Mouse (Mus musculus): ENCODE results near the gene Gm4871. TPM values are rescaled to one million over a fixed set of nuclear protein-coding genes. Genes with fewer than 3 reads are reported as not detected.
"Not testable (repeated sequence)": the region's sequence is repeated elsewhere in the genome, so short reads cannot be mapped to it uniquely, and the experiment has no call there.

Gm4871 gene
- polyA plus RNA-seq, 1 experiment = not detected

DNA sequence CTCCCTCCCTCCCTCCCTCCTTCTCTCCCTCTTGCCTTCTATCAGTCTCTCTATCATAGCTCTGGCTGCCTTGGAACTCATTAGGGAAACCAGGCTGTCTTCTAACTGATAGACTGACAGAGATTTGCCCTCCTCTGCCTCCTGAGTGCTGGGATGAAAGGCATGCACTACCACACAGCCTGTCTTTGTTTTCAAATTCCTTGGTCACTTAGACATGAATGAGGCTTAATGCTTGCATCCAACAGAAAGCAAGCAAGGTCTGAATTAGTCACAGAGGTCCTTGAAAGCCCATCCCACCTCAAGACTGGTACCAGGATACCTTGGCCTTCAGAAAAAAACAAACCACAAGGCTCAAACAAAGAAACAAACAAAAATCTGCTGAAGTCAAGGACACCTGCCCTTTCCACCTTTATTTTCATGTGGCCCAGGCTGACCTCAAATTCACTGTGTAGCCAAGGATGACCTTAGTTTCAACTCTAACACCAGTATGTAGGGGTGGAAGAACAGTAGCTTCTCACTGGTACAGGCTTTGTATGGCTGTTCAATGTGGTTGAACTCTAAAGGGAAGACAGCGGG is 32.3 kb upstream of the Gm4871 start:
- Histone ChIP-seq H3K27me3 (ENCODE audit: control insufficient read depth, insufficient read depth, low read length) (no peaks in the 10 kb centered on the region), H3K27ac (ENCODE audit: control insufficient read depth, insufficient read depth, low read length) (no peak overlapping the region), H3K4me3 (ENCODE audit: control insufficient read depth, insufficient read depth, low read length) (no peak overlapping the region), H3K36me3 (ENCODE audit: control insufficient read depth, insufficient read depth, low read length) (no peaks in the 10 kb centered on the region), H3K4me1 (replicated peaks; ENCODE audit: control insufficient read depth, insufficient read depth, low read length) (no peaks in the 10 kb centered on the region)
- WGBS = 88% methylated on average over 1 of the region's 1 CpGs
- TF ChIP-seq CTCF (IDR thresholded peaks at IDR 0.05; ENCODE audit: borderline replicate concordance, control insufficient read depth, extremely low read depth, insufficient read depth, low read length, poor library complexity) (no peak), POLR2A (IDR thresholded peaks at IDR 0.05; ENCODE audit: control insufficient read depth, extremely low read depth, insufficient read depth, low read length, poor library complexity) (no peak)
- no peak for DNase-seq

DNA sequence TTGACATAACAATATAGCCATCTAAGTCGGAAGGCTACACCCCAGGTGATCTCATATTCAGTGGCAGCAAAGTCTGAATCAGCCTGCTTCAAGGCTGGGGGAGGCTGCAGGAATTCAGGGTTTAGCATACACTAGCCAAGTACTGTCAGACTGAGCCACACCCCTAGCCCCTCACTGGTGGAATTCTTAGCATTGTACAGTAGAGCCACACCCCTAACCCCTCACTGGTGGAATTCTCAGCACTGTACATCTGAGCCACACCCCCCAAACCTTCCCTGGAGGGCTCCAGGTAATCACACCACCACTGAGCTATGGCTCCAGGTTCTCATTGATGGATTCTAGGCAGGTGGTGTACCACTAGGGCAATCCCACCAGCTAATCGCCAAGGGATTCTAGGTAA is 27.0 kb upstream of the Gm4871 start:
- Histone ChIP-seq H3K4me3 (ENCODE audit: control insufficient read depth, insufficient read depth, low read length) (no peak overlapping the region), H3K4me1 (replicated peaks; ENCODE audit: control insufficient read depth, insufficient read depth, low read length) (no peaks in the 10 kb centered on the region), H3K27me3 (ENCODE audit: control insufficient read depth, insufficient read depth, low read length) (no peaks in the 10 kb centered on the region), H3K27ac (ENCODE audit: control insufficient read depth, insufficient read depth, low read length) (no peak overlapping the region), H3K36me3 (ENCODE audit: control insufficient read depth, insufficient read depth, low read length) (no peaks in the 10 kb centered on the region)
- WGBS = 96% methylated on average over 2 of the region's 2 CpGs
- no peak for DNase-seq
- TF ChIP-seq CTCF (IDR thresholded peaks at IDR 0.05; ENCODE audit: borderline replicate concordance, control insufficient read depth, extremely low read depth, insufficient read depth, low read length, poor library complexity) (no peak), POLR2A (IDR thresholded peaks at IDR 0.05; ENCODE audit: control insufficient read depth, extremely low read depth, insufficient read depth, low read length, poor library complexity) (no peak)

DNA sequence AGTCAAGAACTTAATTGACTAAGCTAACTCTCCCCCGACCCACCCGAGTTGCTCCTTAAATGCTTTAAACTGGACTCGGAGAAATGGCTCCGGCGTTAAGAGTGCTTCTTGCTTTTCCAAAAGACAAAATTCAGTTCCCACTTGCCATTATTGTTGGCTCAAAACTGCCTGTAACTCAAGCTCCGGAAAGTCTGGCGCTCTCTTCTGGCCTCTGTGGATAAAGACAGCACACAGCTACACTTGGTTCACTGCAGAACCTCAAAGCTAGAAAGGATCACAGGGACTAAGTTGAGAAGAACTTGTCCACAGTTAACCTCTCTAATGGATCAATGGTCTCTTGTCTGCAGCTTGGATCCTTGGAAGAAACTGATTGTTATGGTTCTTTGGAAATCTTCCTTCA is 26.2 kb upstream of the Gm4871 start:
- 96% methylated on average over 7 of the region's 7 CpGs for WGBS

GRCm38 (mm10) chr5:145057907-145058306 is 25.4 kb upstream of the Gm4871 start:
- Histone ChIP-seq H3K27me3 (ENCODE audit: control insufficient read depth, insufficient read depth, low read length) (no peaks in the 10 kb centered on the region), H3K4me1 (replicated peaks; ENCODE audit: control insufficient read depth, insufficient read depth, low read length) (no peaks in the 10 kb centered on the region), H3K36me3 (ENCODE audit: control insufficient read depth, insufficient read depth, low read length) (no peaks in the 10 kb centered on the region), H3K4me3 (ENCODE audit: control insufficient read depth, insufficient read depth, low read length) (no peak overlapping the region), H3K27ac (ENCODE audit: control insufficient read depth, insufficient read depth, low read length) (no peak overlapping the region)
- no peak for TF ChIP-seq CTCF (IDR thresholded peaks at IDR 0.05; ENCODE audit: borderline replicate concordance, control insufficient read depth, extremely low read depth, insufficient read depth, low read length, poor library complexity)
- TF ChIP-seq POLR2A (IDR thresholded peaks at IDR 0.05; ENCODE audit: control insufficient read depth, extremely low read depth, insufficient read depth, low read length, poor library complexity) = no peak
- 91% methylated on average over 8 of the region's 8 CpGs for WGBS
- DNase-seq = no peak

More for the DNA sequence above, 26.2 kb upstream of the Gm4871 start:
- DNase-seq = no peak
- TF ChIP-seq POLR2A (IDR thresholded peaks at IDR 0.05; ENCODE audit: control insufficient read depth, extremely low read depth, insufficient read depth, low read length, poor library complexity) = no peak
- TF ChIP-seq CTCF (IDR thresholded peaks at IDR 0.05; ENCODE audit: borderline replicate concordance, control insufficient read depth, extremely low read depth, insufficient read depth, low read length, poor library complexity) = no peak
- H3K27ac ChIP-seq (ENCODE audit: control insufficient read depth, insufficient read depth, low read length) = no peak overlapping the region
- H3K27me3 ChIP-seq (ENCODE audit: control insufficient read depth, insufficient read depth, low read length) = no peaks in the 10 kb centered on the region
- H3K4me3 ChIP-seq (ENCODE audit: control insufficient read depth, insufficient read depth, low read length) = no peak overlapping the region
- H3K4me1 ChIP-seq (replicated peaks; ENCODE audit: control insufficient read depth, insufficient read depth, low read length) = no peaks in the 10 kb centered on the region
- H3K36me3 ChIP-seq (ENCODE audit: control insufficient read depth, insufficient read depth, low read length) = no peaks in the 10 kb centered on the region

GRCm38 (mm10) chr5:145054187-145054586 is 21.6 kb upstream of the Gm4871 start:
- 85% methylated on average over 3 of the region's 3 CpGs for WGBS
- not testable (repeated sequence) for H3K36me3 ChIP-seq (ENCODE audit: control insufficient read depth, insufficient read depth, low read length)

GRCm38 (mm10) chr5:145042690-145043089 is 10.1 kb upstream of the Gm4871 start, which contains the start of gene 1700018F24Rik:
1700018F24Rik (plus strand) TSS chr5:145042990.
- not testable (repeated sequence) for H3K27ac ChIP-seq (ENCODE audit: control insufficient read depth, insufficient read depth, low read length); H3K27me3 ChIP-seq (ENCODE audit: control insufficient read depth, insufficient read depth, low read length); H3K4me3 ChIP-seq (ENCODE audit: control insufficient read depth, insufficient read depth, low read length); DNase-seq; H3K36me3 ChIP-seq (ENCODE audit: control insufficient read depth, insufficient read depth, low read length); H3K4me1 ChIP-seq (replicated peaks; ENCODE audit: control insufficient read depth, insufficient read depth, low read length)
- WGBS = 47% methylated on average over 3 of the region's 3 CpGs

More at GRCm38 (mm10) chr5:145054187-145054586, 21.6 kb upstream of the Gm4871 start:
- not testable (repeated sequence) for DNase-seq; H3K27ac ChIP-seq (ENCODE audit: control insufficient read depth, insufficient read depth, low read length); H3K27me3 ChIP-seq (ENCODE audit: control insufficient read depth, insufficient read depth, low read length); H3K4me1 ChIP-seq (replicated peaks; ENCODE audit: control insufficient read depth, insufficient read depth, low read length); H3K4me3 ChIP-seq (ENCODE audit: control insufficient read depth, insufficient read depth, low read length)

GRCm38 (mm10) chr5:145041628-145042027 is 9.1 kb upstream of the Gm4871 start:
- WGBS = 51% methylated on average over 4 of the region's 4 CpGs
- H3K36me3 ChIP-seq (ENCODE audit: control insufficient read depth, insufficient read depth, low read length) = no peaks in the 10 kb centered on the region
- no peaks in the 10 kb centered on the region for H3K4me1 ChIP-seq (replicated peaks; ENCODE audit: control insufficient read depth, insufficient read depth, low read length)
- peak; percentile 16 for DNase-seq
- H3K27ac ChIP-seq (ENCODE audit: control insufficient read depth, insufficient read depth, low read length) = no peak overlapping the region
- no peak overlapping the region for H3K4me3 ChIP-seq (ENCODE audit: control insufficient read depth, insufficient read depth, low read length)
- no peaks in the 10 kb centered on the region for H3K27me3 ChIP-seq (ENCODE audit: control insufficient read depth, insufficient read depth, low read length)
- no peak for TF ChIP-seq POLR2A (IDR thresholded peaks at IDR 0.05; ENCODE audit: control insufficient read depth, extremely low read depth, insufficient read depth, low read length, poor library complexity)

GRCm38 (mm10) chr5:145030476-145030875 is 2.1 kb downstream of the Gm4871 start:
- WGBS = 100% methylated on average over 1 of the region's 1 CpGs
- DNase-seq; H3K27me3 ChIP-seq (ENCODE audit: control insufficient read depth, insufficient read depth, low read length); H3K36me3 ChIP-seq (ENCODE audit: control insufficient read depth, insufficient read depth, low read length); H3K27ac ChIP-seq (ENCODE audit: control insufficient read depth, insufficient read depth, low read length); H3K4me1 ChIP-seq (replicated peaks; ENCODE audit: control insufficient read depth, insufficient read depth, low read length); H3K4me3 ChIP-seq (ENCODE audit: control insufficient read depth, insufficient read depth, low read length): not testable (repeated sequence)

GRCm38 (mm10) chr5:145020712-145021111 is 11.8 kb downstream of the Gm4871 start:
- not testable (repeated sequence) for H3K36me3 ChIP-seq (ENCODE audit: control insufficient read depth, insufficient read depth, low read length); H3K27me3 ChIP-seq (ENCODE audit: control insufficient read depth, insufficient read depth, low read length); H3K4me1 ChIP-seq (replicated peaks; ENCODE audit: control insufficient read depth, insufficient read depth, low read length); DNase-seq; H3K27ac ChIP-seq (ENCODE audit: control insufficient read depth, insufficient read depth, low read length); H3K4me3 ChIP-seq (ENCODE audit: control insufficient read depth, insufficient read depth, low read length)
- WGBS = 92% methylated on average over 1 of the region's 1 CpGs

- DNase-seq; H3K4me3 ChIP-seq (ENCODE audit: control insufficient read depth, insufficient read depth, low read length); H3K4me1 ChIP-seq (replicated peaks; ENCODE audit: control insufficient read depth, insufficient read depth, low read length); H3K36me3 ChIP-seq (ENCODE audit: control insufficient read depth, insufficient read depth, low read length); H3K27ac ChIP-seq (ENCODE audit: control insufficient read depth, insufficient read depth, low read length); H3K27me3 ChIP-seq (ENCODE audit: control insufficient read depth, insufficient read depth, low read length): not testable (repeated sequence)
- WGBS = 20% methylated on average over 1 of the region's 1 CpGs
Observed at GRCm38 (mm10) chr5:145020254-145020653, 12.3 kb downstream of the Gm4871 start.
